Mouse (Mus musculus): ENCODE measurements around the gene Cracr2a. TPM values are rescaled to one million over a fixed set of nuclear protein-coding genes. Genes with fewer than 3 reads are reported as not detected.

Cracr2a gene
- 39.1 TPM for total RNA-seq (2023)

DNA sequence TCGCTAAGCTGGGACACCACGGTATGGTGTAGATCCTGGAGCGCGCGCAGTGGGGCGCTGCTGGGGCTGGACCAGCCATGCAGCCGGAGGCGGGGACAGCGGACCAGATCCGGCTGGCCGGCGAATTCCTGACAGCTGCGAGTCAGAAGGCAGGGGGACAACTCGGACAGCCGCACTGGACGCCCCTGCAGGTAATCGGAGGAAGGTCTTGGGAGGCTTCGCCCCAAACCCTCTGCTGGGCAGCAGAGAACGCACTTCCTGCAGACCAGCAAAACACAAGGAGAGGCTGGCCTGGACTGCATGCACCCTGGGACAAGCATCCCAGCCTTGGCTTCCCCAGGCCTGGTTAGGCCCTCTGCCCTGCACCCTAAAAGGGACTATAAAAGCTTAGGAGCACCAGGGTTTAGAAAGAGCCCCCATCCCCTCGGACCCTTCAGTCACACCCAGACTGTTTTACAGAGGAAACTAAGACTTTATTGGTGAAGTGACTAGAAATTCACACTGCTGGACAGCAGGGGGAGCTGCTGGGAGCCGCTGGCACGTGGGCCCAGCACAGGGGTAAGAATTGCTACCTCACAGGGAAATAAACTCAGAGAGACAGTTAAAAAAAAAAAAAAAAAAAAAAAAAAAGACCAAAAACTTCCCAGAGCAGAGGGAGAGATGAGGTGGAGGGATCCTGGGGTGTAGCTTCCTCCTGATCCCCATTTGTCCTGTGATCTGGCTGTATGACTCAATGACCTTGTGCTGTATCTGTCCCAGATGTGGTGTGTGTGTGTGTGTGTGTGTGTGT is at the start of gene Cracr2a:
Cracr2a (plus strand) TSS at position 108 of the 790 bp plus-strand sequence.

Other genes with a start within 250 kb of the Cracr2a start
- gene Parp11, start 114.5 kb upstream of the Cracr2a start, total RNA-seq (2023), result 54.1 TPM
- not detected for gene Prmt8, start 208.1 kb downstream of the Cracr2a start, total RNA-seq (2023)